Mouse (Mus musculus) heart, adult 2 months (tissue): ENCODE measurements at regions not wholly inside any gene's neighbourhood (a gene's known extent, or its start where the extent isn't known, plus 50 kb on each side); places are given as distances from the start of the nearest gene placed in this dataset.

Experiments used
- DNase-seq, 2 experiments: peaks; one replicate each; pipeline ENCODE4 v3.0.0; 2021
- H3K27ac ChIP-seq: fragments of 200-600 bp; 2 replicates; pipeline ENCODE4 v1.8.1; 2022
- H3K27me3 ChIP-seq: fragments of 200-500 bp; 2 replicates; pipeline ENCODE4 v1.6.1; 2012; ENCODE audit warnings: mild to moderate bottlenecking, low read length, inconsistent platforms, mixed read lengths; ENCODE audit not compliant: control insufficient read depth, insufficient read depth
- H3K36me3 ChIP-seq: fragments of 200-500 bp; 2 replicates; pipeline ENCODE4 v1.6.1; 2012; ENCODE audit warnings: low read length, inconsistent platforms; ENCODE audit not compliant: control insufficient read depth, insufficient read depth
- H3K4me1 ChIP-seq: fragments of 200-500 bp; 2 replicates; pipeline ENCODE4 v1.6.1; 2011; ENCODE audit warnings: low read length; ENCODE audit not compliant: control insufficient read depth, insufficient read depth
- H3K4me3 ChIP-seq: fragments of 200-600 bp; 2 replicates; pipeline ENCODE4 v1.8.1; 2022
- H3K79me2 ChIP-seq: fragments of 200-500 bp; replicated peaks from 2 replicates; pipeline ENCODE4 v1.6.1; 2012; ENCODE audit warnings: mild to moderate bottlenecking, inconsistent platforms, low read length, moderate library complexity, mixed read lengths; ENCODE audit not compliant: control insufficient read depth, insufficient read depth
- H3K9ac ChIP-seq: fragments of 200-500 bp; 2 replicates; pipeline ENCODE4 v1.6.1; 2012; ENCODE audit warnings: low read depth, mild to moderate bottlenecking, control low read depth, inconsistent platforms, low read length, mixed read lengths
- CTCF ChIP-seq: fragments of 200-600 bp; IDR thresholded peaks from 2 replicates; pipeline ENCODE4 v1.8.1; 2022; ENCODE audit warnings: antibody characterized with exemption, mild to moderate bottlenecking, moderate library complexity
- EP300 ChIP-seq: fragments of 200-500 bp; IDR thresholded peaks from 2 replicates; pipeline ENCODE4 v1.6.1; 2011; ENCODE audit warnings: low read depth, low read length, control low read depth; ENCODE audit not compliant: insufficient read depth
- POLR2A ChIP-seq: fragments of 200-500 bp; IDR thresholded peaks from 2 replicates; pipeline ENCODE4 v1.6.1; 2011; ENCODE audit warnings: mild to moderate bottlenecking, low read depth, low read length, control low read depth; ENCODE audit not compliant: insufficient read depth
- WGBS: fragments of 180-500 bp; shearing (Covaris S2); methylation state at CpG from one replicate; pipeline ENCODE4 v1.1.7; 2018; 5-methylcytosine and 5-hydroxymethylcytosine counted together
- intact Hi-C: fragments of 180-260 bp; cut with DNase I; formaldehyde crosslinking; loops from one replicate; pipeline ENCODE4 v1.15.1; 2025

DNA sequence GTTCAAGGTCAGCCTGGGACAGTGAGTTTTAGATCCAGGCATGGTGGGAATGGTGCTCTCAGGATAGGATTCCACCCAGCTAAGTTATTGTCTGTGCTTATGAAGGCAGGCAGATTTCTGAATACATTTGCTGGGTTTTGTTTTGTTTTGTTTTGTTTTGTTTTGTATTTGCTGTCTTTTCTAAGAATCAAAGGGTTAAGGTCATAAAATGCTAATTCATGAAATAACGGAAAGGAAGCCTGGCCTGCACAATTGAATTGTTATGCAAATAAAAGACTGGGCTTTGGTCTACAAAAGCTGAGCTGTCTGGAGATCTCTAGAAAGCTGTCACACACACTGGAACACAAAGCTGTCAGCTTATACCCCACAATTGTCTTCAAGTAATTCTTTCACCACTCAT, 521.7 kb downstream of the Gpam start:
- TF ChIP-seq POLR2A, result no peak
- no peak for TF ChIP-seq CTCF
- no peak for TF ChIP-seq EP300
- H3K27me3 ChIP-seq, result no peaks in the 10 kb centered on the region
- no peaks in the 10 kb centered on the region for H3K36me3 ChIP-seq
- no peak overlapping the region for H3K4me3 ChIP-seq
- intact Hi-C loops, result no loop called here
- H3K79me2 ChIP-seq, result no peaks in the 10 kb centered on the region
- H3K27ac ChIP-seq, result no peak overlapping the region
- 87% methylated on average over 1 of the region's 1 CpGs for WGBS
- no peak for DNase-seq
- H3K4me1 ChIP-seq, result no peaks in the 10 kb centered on the region
- no peak overlapping the region for H3K9ac ChIP-seq

DNA sequence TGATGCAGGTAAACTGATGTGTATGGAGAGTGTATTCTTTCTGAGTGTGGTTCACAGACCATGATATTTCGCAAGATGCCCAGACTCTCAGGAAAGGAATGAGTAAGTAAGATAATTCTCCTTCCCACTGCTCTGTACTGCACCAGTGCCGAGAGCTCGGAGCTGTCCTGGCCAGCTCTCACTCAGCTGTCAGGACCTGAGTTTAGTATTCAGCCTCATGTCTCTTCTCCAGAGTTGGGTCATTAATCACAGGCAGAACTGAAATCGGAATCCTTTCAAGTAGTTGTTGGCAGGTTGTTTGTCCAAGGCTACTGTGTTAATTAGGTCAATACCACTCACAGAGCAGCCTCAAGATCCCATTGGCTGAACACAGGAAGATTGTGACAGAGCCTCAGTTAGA, 510.1 kb downstream of the Gpam start:
- TF ChIP-seq EP300, result no peak
- no peak for TF ChIP-seq POLR2A
- no peak for TF ChIP-seq CTCF
- Histone ChIP-seq H3K4me1 (no peaks in the 10 kb centered on the region), H3K36me3 (no peaks in the 10 kb centered on the region), H3K9ac (no peak overlapping the region), H3K4me3 (no peak overlapping the region), H3K79me2 (no peaks in the 10 kb centered on the region), H3K27me3 (no peaks in the 10 kb centered on the region; the same call in 1 of the 2 replicates), H3K27ac (no peak overlapping the region)
- WGBS, result 51% methylated on average over 4 of the region's 4 CpGs
- intact Hi-C loops, result no loop called here
- DNase-seq, result no peak
